Mouse (Mus musculus) midbrain, embryonic 12.5 days (tissue): Measurements from ENCODE around the gene Cela2a. TPM values are rescaled to one million over a fixed set of nuclear protein-coding genes. Genes with fewer than 3 reads are reported as not detected.
A peak's percentile ranks its signal among the peaks of the same experiment; 100 is the strongest.

ENCODE experiments used
- ATAC-seq: fragments of 200-750 bp; cut with Nextera tagmentation; 2 replicates; pipeline ENCODE4 v1.8.0; 2017; ENCODE audit warnings: low read depth, moderate TSS enrichment, moderate library complexity; ENCODE audit not compliant: low FRiP score
- H3K27ac ChIP-seq: fragments of 300-500 bp; sonication (generic); replicated peaks from 2 replicates; pipeline ENCODE4 v1.5.1; 2016; ENCODE audit warnings: mild to moderate bottlenecking
- H3K27me3 ChIP-seq: fragments of 300-500 bp; sonication (generic); 2 replicates; pipeline ENCODE4 v1.6.1; 2016; ENCODE audit warnings: mild to moderate bottlenecking
- H3K36me3 ChIP-seq: fragments of 300-500 bp; sonication (generic); 2 replicates; pipeline ENCODE4 v1.6.1; 2016
- H3K4me1 ChIP-seq: fragments of 300-500 bp; sonication (generic); 2 replicates; pipeline ENCODE4 v1.6.1; 2016
- H3K4me2 ChIP-seq: fragments of 300-500 bp; sonication (generic); replicated peaks from 2 replicates; pipeline ENCODE4 v1.6.1; 2016; ENCODE audit warnings: mild to moderate bottlenecking, moderate library complexity
- H3K4me3 ChIP-seq: fragments of 300-500 bp; sonication (generic); 2 replicates; pipeline ENCODE4 v1.5.1; 2016; ENCODE audit warnings: mild to moderate bottlenecking
- H3K9ac ChIP-seq: fragments of 300-500 bp; sonication (generic); replicated peaks from 2 replicates; pipeline ENCODE4 v1.6.1; 2016; ENCODE audit warnings: mild to moderate bottlenecking, moderate library complexity
- H3K9me3 ChIP-seq: fragments of 300-500 bp; sonication (generic); 2 replicates; pipeline ENCODE4 v1.6.1; 2016; ENCODE audit warnings: mild to moderate bottlenecking
- WGBS: fragments of 180-500 bp; shearing (Covaris S2); methylation state at CpG from one replicate; pipeline ENCODE4 v1.1.7; 2016; 5-methylcytosine and 5-hydroxymethylcytosine counted together
- polyA plus RNA-seq: library from polyadenylated mRNA; unstranded; fragments of >200 nt; fragmentation: Nextera tagmentation; extraction: Ambion mirVana; gene quantifications from 2 replicates; pipeline ENCODE4 v1.2.1, GENCODE M21; 2016

Cela2a gene
- polyA plus RNA-seq, 1 experiment from 2014 or later, result not detected

DNA sequence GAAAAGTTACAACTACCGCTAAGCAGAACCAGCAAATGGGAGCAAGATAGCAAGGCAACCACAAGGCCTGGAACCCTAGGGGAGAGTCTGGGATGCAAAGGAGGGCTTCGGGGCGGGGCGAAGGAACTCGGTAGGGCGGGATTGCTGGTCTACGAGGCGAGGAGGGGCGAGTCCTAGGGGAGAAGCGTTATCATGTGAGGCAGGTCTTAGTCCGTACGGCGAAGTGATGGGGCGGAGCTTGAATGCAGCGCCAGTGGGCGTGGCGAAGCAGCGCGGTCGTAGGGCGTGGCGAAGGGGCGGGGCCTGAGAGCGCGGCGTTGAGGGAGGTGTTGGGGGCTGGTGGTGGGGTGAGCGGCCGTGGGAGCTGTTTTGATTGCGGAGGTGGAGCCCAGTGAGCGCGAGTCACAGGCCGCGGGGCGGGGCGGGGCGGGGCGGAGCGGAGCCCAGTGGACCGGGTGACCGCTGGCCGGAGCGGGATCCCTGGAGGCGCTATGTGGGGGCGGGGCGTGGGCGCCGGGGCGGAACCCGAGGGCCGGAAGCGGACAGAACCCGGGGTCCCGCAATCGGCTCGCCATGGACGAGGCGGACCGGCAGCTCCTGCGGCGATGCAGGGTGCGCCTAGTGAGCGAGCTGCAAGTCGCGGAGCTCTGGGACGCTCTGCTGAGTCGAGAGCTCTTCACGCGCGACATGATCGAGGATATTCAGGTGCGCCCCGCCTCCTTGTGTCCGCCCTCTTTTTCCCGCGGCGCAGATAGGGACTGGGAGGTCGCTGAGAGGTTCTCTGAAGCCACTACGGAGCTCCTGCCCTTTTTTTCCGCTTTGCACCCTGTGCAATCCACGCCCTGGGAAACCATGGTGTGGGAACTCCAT lies 32.4 kb downstream of the Cela2a start, which contains the start of gene Casp9:
Gene Casp9, plus strand, starts transcription at position 331 of the 870 bp plus-strand sequence.
- Histone ChIP-seq H3K4me3 (peak within 1 kb of the TSS; percentile 75), H3K36me3 (peaks cover 22% of the 10 kb centered on the region), H3K4me2 (peak within 1 kb of the TSS; percentile 64), H3K9me3 (no peaks in the 10 kb centered on the region), H3K27ac (peak within 1 kb of the TSS; percentile 92), H3K9ac (peak within 1 kb of the TSS; percentile 77), H3K27me3 (no peaks in the 10 kb centered on the region), H3K4me1 (peaks cover 23% of the 10 kb centered on the region)
- peak; percentile 76 for ATAC-seq
- under 1% methylated on average over 72 of the region's 80 CpGs for WGBS

DNA sequence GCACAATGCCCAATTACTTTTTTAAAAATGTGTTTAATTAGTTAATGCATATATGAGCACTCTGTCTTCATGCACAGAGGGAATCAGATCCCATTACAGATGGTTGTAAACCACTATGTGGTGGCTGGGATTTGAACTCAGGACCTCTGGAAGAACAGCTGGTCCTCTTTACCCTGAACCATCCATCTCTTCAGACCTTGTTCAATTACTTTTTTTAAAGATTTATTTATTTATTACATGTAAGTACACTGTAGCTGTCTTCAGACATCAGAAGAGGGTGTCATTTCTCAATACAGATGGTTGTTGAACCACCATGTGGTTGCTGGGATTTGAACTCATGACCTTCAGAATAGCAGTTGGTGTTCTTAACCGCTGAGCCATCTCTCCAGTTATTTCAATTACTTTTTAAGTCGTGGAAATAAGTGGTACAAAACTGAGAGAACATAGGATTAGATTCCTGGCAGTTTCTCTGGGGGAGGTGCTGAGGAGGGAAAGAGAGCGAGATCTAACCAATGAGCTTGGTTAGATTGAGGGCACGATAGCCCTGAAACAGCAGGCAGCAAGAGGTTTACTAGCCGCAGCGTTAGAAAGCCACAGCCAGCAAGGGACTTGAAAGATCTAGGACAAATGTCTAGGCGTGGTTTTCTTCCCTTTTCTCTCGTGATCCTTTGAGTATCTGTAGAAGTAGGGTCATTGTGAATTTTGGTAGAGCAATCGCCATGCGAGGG lies 33.2 kb downstream of the Cela2a start:
- no peaks in the 10 kb centered on the region for H3K9me3 ChIP-seq
- peak overlapping the region; percentile 77; the same call in 1 of the 2 replicates for H3K9ac ChIP-seq
- no peaks in the 10 kb centered on the region for H3K27me3 ChIP-seq
- peaks cover 23% of the 10 kb centered on the region for H3K4me1 ChIP-seq
- H3K4me2 ChIP-seq, result peak overlapping the region; percentile 64
- ATAC-seq, result no peak
- peak overlapping the region; percentile 75 for H3K4me3 ChIP-seq
- whole genome bisulfite sequencing, result 12% methylated on average over 10 of the region's 10 CpGs
- H3K27ac ChIP-seq, result peak overlapping the region; percentile 92
- peaks cover 16% of the 10 kb centered on the region for H3K36me3 ChIP-seq

DNA sequence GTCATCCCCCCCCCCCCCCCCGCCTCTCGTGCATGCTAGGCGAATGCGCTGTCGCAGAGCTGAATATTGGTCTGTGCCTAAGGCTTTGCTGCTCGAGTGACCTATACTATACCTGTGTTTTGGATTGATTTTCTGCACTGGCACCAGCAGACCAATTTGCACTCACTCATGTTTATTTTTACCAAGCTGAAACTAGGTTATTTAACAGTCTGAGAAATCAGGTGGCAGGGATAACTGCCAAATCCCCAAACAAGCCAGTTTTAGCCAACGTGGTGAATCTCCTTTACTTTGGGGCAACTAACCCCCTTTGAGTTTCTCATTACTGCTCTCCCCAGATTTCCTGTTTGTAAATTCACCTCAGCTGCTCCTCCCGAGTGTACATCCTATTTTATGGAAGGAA lies 34.0 kb downstream of the Cela2a start:
- peaks cover 23% of the 10 kb centered on the region for H3K4me1 ChIP-seq
- H3K4me3 ChIP-seq, result no peak overlapping the region
- no peak overlapping the region for H3K27ac ChIP-seq
- WGBS, result 87% methylated on average over 8 of the region's 8 CpGs
- no peak overlapping the region for H3K4me2 ChIP-seq
- H3K9ac ChIP-seq, result no peak overlapping the region
- ATAC-seq, result no peak
- H3K36me3 ChIP-seq, result peaks cover 12% of the 10 kb centered on the region; the same call in 1 of the 2 replicates
- H3K27me3 ChIP-seq, result no peaks in the 10 kb centered on the region
- no peaks in the 10 kb centered on the region for H3K9me3 ChIP-seq

DNA sequence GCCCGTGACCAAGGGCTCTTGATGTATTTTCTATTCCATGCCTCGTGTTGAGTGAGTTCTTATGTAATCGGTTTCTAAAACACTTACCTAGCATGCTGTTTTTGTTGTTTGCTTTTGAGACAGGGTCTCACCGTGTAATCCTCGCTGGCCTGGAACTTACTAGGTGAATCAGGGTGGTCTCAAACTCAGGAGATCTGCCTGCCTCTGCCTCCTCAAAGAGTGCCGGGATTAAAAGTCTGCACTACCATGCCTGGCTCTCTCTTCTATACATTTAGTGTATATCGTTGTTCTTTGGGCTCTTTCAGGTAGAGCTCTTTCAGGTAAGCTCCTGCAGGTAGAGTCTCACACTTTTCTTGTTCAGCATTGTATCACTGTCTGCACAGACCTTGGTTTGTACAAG lies 34.5 kb downstream of the Cela2a start:
- Histone ChIP-seq H3K36me3 (peaks cover 8% of the 10 kb centered on the region; the same call in 1 of the 2 replicates), H3K27me3 (no peaks in the 10 kb centered on the region), H3K4me1 (peaks cover 22% of the 10 kb centered on the region), H3K4me2 (no peak overlapping the region), H3K9ac (no peak overlapping the region), H3K4me3 (no peak overlapping the region), H3K27ac (no peak overlapping the region), H3K9me3 (no peaks in the 10 kb centered on the region)
- no peak for ATAC-seq
- WGBS, result 92% methylated on average over 7 of the region's 7 CpGs

DNA sequence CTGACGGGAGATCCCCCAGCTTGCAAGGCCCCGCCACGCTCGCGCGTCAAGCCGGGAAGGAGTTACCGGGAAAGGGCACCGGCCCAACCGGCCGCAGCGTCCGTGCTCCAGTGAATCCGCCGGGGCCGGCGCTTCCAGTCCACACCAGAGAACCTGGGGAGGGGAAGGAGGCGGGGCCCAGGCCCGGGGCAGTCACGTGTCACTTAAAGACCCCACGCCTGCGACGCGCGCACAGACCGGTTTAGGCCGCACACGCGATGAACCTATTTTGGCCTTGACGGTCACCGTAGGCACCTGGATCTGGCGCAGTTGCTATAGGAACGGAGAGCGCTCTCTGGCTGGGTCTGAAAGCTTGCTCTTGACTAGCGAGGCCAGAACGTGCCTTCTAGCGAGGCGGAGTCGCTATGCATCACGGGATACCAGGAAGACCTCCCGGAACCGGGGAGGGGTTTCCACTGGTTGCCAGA lies 35.4 kb downstream of the Cela2a start, which contains the start of gene Dnajc16:
Gene Dnajc16, minus strand, starts transcription at position 408 of the 467 bp plus-strand sequence.
- H3K4me3 ChIP-seq, result peak within 1 kb of the TSS; percentile 93
- under 1% methylated on average over 37 of the region's 42 CpGs for WGBS
- peak within 1 kb of the TSS; percentile 78 for H3K27ac ChIP-seq
- H3K9ac ChIP-seq, result peak within 1 kb of the TSS; percentile 97
- H3K27me3 ChIP-seq, result no peaks in the 10 kb centered on the region
- peak; percentile 93 for ATAC-seq
- H3K36me3 ChIP-seq, result peaks cover 6% of the 10 kb centered on the region; the same call in 1 of the 2 replicates
- H3K9me3 ChIP-seq, result no peaks in the 10 kb centered on the region
- peaks cover 20% of the 10 kb centered on the region for H3K4me1 ChIP-seq
- peak within 1 kb of the TSS; percentile 85 for H3K4me2 ChIP-seq

DNA sequence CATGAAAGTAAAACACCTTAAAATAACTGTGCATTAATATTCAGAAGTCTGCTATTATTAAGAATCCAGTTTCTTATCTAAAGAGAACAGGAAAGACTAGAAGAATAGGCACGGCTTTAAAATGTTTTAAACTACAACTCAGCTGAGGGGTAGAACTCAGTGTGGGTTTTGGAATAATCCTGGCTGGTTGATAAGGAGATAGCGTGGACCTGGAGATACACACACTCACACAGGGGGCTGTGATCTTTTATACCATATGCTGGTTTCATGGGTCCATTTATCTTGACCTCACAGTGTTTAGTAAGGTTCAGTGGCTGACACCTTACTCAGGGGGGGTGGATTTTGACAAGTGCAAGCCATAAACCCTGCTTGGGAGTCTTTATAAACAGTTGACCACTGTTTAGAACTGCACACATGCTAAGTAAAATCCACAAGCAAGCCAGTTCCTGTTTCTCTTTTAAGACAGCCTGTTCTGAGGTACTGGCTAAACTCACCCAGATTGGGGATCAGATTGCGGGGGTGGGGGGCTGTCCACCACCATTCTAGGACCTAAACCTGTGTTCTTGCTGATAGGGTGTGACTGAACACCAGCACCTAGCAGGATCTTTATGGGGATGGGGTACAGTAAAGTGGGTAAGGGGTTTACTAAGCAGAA lies 36.3 kb downstream of the Cela2a start:
- Histone ChIP-seq H3K9me3 (no peaks in the 10 kb centered on the region), H3K4me1 (peaks cover 11% of the 10 kb centered on the region), H3K9ac (peak overlapping the region; percentile 97), H3K4me3 (peak overlapping the region; percentile 93), H3K4me2 (peak overlapping the region; percentile 85), H3K27me3 (no peaks in the 10 kb centered on the region), H3K36me3 (peaks cover 11% of the 10 kb centered on the region; the same call in 1 of the 2 replicates), H3K27ac (no peak overlapping the region)
- ATAC-seq, result no peak
- whole genome bisulfite sequencing, result 59% methylated on average over 3 of the region's 3 CpGs

DNA sequence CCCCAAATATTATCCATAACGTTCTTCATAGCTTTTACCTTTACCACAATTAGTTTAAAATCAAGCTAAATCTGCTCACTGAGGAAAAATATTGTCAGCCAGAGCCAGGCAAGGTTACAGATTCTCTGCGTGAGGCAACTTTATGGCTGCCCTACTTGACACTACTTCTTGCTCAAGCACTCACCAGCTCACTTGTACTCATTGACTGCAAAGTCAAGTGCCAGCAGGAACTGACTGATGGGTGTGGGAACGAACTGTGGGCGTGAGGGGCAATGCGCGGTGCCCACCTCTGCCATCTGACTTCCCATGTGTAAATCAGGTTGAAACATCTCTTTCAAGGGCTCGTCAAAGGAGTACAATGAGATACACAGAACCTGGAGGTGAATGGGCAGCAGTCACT lies 38.5 kb downstream of the Cela2a start:
- ATAC-seq, result no peak
- Histone ChIP-seq H3K9ac (no peak overlapping the region), H3K4me2 (no peak overlapping the region), H3K27me3 (no peaks in the 10 kb centered on the region), H3K9me3 (no peaks in the 10 kb centered on the region), H3K27ac (no peak overlapping the region), H3K36me3 (peaks cover 31% of the 10 kb centered on the region), H3K4me3 (no peak overlapping the region), H3K4me1 (peaks cover 7% of the 10 kb centered on the region)
- WGBS, result 93% methylated on average over 7 of the region's 7 CpGs

DNA sequence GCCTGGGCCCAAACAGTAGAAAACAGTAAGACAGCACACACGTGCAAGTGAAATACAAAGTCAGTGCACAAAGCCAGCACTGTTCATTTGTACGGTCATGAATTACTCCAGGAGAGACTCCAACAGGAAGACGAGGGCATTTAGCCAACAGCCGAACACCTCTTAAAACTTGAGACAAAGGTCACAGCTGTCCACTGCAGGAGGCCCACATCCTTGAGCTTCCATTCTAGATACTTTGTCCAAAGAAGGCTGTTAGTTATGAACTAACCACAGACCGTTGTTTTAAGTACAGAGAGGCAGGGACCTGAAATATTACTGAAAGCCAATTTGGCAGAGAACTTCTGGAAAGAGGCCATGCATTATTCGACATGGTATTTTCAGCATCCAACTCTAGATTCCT lies 38.9 kb downstream of the Cela2a start:
- Histone ChIP-seq H3K36me3 (peaks cover 36% of the 10 kb centered on the region), H3K27me3 (no peaks in the 10 kb centered on the region), H3K9me3 (no peaks in the 10 kb centered on the region), H3K4me1 (peaks cover 7% of the 10 kb centered on the region), H3K4me2 (no peak overlapping the region), H3K9ac (no peak overlapping the region), H3K27ac (no peak overlapping the region), H3K4me3 (no peak overlapping the region)
- 81% methylated on average over 6 of the region's 6 CpGs for WGBS
- ATAC-seq, result no peak

DNA sequence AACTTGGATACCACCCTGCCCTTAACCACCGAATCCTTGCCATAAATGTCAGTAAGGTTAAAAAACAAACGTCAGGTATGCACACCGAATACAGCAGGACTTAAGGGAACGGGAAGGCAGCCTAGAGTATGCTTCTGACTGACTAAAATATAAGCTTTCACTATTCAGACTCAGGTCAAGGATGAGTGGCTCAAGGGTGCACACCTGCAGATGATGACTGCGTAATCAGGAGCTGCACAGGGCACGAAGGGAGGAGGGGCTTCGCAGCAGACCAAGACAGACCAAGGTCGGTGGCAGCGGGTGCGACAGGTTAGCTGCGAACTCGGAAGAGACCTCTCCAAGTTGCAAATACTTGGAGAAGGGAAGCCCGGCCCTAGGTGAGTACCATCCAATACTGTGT lies 39.8 kb downstream of the Cela2a start:
- no peak overlapping the region for H3K9ac ChIP-seq
- WGBS, result 95% methylated on average over 13 of the region's 13 CpGs
- no peak overlapping the region for H3K27ac ChIP-seq
- H3K4me2 ChIP-seq, result no peak overlapping the region
- H3K27me3 ChIP-seq, result no peaks in the 10 kb centered on the region
- no peak for ATAC-seq
- H3K4me1 ChIP-seq, result peaks cover 7% of the 10 kb centered on the region
- H3K9me3 ChIP-seq, result no peaks in the 10 kb centered on the region
- peaks cover 45% of the 10 kb centered on the region for H3K36me3 ChIP-seq
- H3K4me3 ChIP-seq, result no peak overlapping the region

DNA sequence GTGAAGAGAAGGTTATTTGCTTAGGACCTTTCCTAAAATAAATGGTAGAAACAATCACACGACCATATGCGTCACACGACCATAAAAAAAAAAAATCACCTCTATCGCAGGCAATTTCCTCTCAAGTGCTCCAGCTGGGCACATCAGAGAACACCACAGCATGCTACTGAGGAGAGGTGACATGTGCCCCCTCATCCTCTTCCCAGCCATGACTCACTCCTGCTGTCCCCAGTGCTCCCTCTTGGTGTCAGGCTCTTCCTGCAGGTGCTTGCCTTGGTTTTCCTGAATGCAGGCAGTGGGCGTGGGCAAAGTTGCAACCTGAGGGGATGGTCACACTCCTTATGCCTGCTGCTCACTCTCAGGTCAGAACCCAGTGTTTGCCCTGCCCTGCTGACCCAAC lies 41.1 kb downstream of the Cela2a start:
- Histone ChIP-seq H3K9me3 (no peaks in the 10 kb centered on the region), H3K4me1 (peaks cover 4% of the 10 kb centered on the region), H3K27ac (no peak overlapping the region), H3K4me3 (no peak overlapping the region), H3K4me2 (no peak overlapping the region), H3K27me3 (no peaks in the 10 kb centered on the region), H3K9ac (no peak overlapping the region), H3K36me3 (peaks cover 58% of the 10 kb centered on the region)
- no peak for ATAC-seq
- WGBS, result 87% methylated on average over 5 of the region's 5 CpGs

DNA sequence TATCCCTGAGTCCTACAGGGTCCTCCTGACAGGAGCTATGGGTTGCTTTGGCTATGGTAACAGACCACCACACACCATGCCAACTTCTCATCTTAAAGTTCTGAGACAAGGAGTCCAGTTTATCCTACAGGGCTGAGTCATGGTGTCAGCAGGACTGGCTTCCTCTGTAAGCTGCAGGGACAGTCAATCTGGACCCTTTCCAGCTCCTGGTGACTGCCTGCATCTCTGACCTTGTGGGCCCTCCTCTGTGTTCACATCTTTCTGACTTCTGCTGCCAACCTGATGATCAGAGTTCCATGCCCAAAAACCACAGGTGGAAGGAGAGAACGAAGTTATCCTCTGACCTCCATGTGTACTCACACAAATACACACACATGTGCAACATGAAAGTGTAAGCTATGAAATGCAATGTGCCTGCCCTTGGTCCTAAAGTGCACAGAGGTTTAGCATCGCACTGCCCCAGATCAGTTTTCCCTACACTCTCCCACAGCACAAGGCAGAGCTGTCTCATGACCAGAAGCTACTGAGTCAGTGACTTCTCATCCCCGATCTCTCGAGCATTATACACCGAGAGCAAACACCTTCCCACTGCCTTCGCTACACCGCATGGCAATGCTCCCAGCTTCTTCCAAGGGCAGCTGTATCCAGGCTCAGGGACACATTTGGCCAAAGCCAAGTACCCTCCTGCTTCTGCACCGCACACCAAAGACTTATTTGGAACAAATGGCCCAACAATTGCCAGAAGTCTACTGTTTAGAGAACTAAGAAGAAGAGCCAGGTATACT lies 44.6 kb downstream of the Cela2a start:
- Histone ChIP-seq H3K9ac (no peak overlapping the region), H3K4me3 (no peak overlapping the region), H3K4me2 (no peak overlapping the region), H3K27me3 (no peaks in the 10 kb centered on the region), H3K36me3 (peaks cover 83% of the 10 kb centered on the region), H3K4me1 (no peaks in the 10 kb centered on the region), H3K9me3 (no peaks in the 10 kb centered on the region), H3K27ac (no peak overlapping the region)
- ATAC-seq, result no peak
- WGBS, result 96% methylated on average over 8 of the region's 8 CpGs
